ENCODE assay signal across 16 mouse cellular contexts in the genomic region with DNA sequence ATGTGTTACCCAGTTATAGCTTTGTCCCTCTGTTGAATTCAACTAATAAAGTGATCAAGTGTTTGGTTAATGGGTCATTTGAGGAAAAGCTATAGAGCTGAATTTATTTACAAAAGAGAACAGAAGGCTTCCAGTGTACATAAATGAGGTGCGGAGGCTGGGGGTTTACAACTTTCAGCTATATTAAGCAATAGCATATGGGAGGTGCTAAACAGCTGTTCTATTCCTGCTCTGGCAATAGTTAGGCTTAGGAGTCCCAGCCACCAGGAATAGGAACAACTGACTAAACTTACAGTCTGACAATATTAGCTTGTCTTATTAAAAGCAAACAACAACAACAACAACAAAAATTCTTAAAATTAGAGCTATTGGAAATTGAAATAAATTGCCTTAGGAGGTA.
A peak's percentile ranks its signal among the peaks of the same experiment; 100 is the strongest.
DNase-seq lines count a peak whose midpoint lies in the region.
"Had no signal": no experiment of that assay in that cellular context is flagged by ENCODE, and none has a peak within 500 bp of the region (broad histone marks: within the 10 kb centered on the region; RNA-seq: fewer than 3 reads in every experiment).

No protein-coding gene starts in this region.

- intact Hi-C loops in left cerebral cortex, postnatal 14 days (cut with DNase I) = no loop called here

- peak; percentile 16 for DNase-seq in layer of hippocampus, adult 11-12 months (ENCODE audit: low spot score)
- no peak for DNase-seq in layer of hippocampus, adult 8-10 months (ENCODE audit: low spot score in 2 of 2)
- DNase-seq in right cerebral cortex, adult 18-20 months = peak; percentile 48
- DNase-seq in right cerebral cortex, postnatal 25 days = no peak
- peak; percentile 15 to 54 for DNase-seq in left cerebral cortex, postnatal 14 days (ENCODE audit: low spot score in 2 of 2)
- peak; percentile 2 to 48 for DNase-seq in right cerebral cortex, postnatal 36 days (ENCODE audit: low spot score in 2 of 2)
- DNase-seq in adrenal gland, adult (ENCODE audit: inconsistent age in 2 of 2, low spot score in 1 of 2) = no peak
- no peak for DNase-seq in urinary bladder, adult 18-20 months (ENCODE audit: low spot score in 2 of 2)
- DNase-seq: adrenal gland, postnatal 14 days; cerebellum, adult 11 months; cerebellum, adult 8-10 months; cerebellum, postnatal 14 days; embryo, embryonic 11 days; gastrocnemius, postnatal 14 days; heart, adult 2 months; heart, postnatal 10 days had no signal

Comparison
In these comparisons a context has a peak if more than half of its experiments do, and no peak if none do; other contexts are left out.
1. DNase-seq: peak in layer of hippocampus, adult 11-12 months (single experiment), right cerebral cortex, adult 18-20 months (single experiment), left cerebral cortex, postnatal 14 days (2 of 2) and right cerebral cortex, postnatal 36 days (2 of 2); none in layer of hippocampus, adult 8-10 months (0 of 2), right cerebral cortex, postnatal 25 days (single experiment), adrenal gland, adult (0 of 2) and urinary bladder, adult 18-20 months (0 of 2).